Mouse (Mus musculus): ENCODE results near the gene Ppp4r3b. TPM values are rescaled to one million over a fixed set of nuclear protein-coding genes. Genes with fewer than 3 reads are reported as not detected.

Ppp4r3b gene
- total and polyA plus RNA-seq, 3 experiments = 58.9 to 145 (median 95.7) TPM

- Histone ChIP-seq H3K9ac (ENCODE audit: control insufficient read depth, low read depth, low read length, poor library complexity, severe bottlenecking) (no peak overlapping the region), H3K9me3 (replicated peaks; ENCODE audit: insufficient read depth, low read length) (no peaks in the 10 kb centered on the region), H3K79me2 (ENCODE audit: control insufficient read depth, insufficient read depth, low read length, poor library complexity) (no peaks in the 10 kb centered on the region), H3K4me1 (ENCODE audit: control insufficient read depth in 1 of 2, insufficient read depth in 2 of 2, low read length in 2 of 2) (no peaks in the 10 kb centered on the region), H3K27me3 (ENCODE audit: control insufficient read depth in 1 of 2, insufficient read depth in 2 of 2, low read length in 2 of 2) (no peaks in the 10 kb centered on the region; a peak in 1 of 4 replicates), H3K27ac (ENCODE audit: control insufficient read depth, low read depth, low read length) (no peak overlapping the region), H3K36me3 (ENCODE audit: control insufficient read depth in 1 of 2, insufficient read depth in 2 of 2, low read length in 2 of 2) (no peaks in the 10 kb centered on the region), H3K4me3 (ENCODE audit: control insufficient read depth in 1 of 2, insufficient read depth in 1 of 2, low read depth in 2 of 2, low read length in 2 of 2) (no peak overlapping the region)
- TF ChIP-seq USF1 (IDR thresholded peaks at IDR 0.05; ENCODE audit: low read depth, low read length) (no peak), USF2 (IDR thresholded peaks at IDR 0.05; ENCODE audit: borderline replicate concordance in 1 of 2, insufficient read depth in 1 of 2, low read depth in 1 of 2, low read length in 2 of 2) (no peak), CHD2 (IDR thresholded peaks at IDR 0.05; ENCODE audit: low read length) (no peak), RAD21 (IDR thresholded peaks at IDR 0.05; ENCODE audit: low read depth, low read length) (peak; percentile 93), MAX (IDR thresholded peaks at IDR 0.05; ENCODE audit: low read length) (no peak), ETS1 (IDR thresholded peaks at IDR 0.05; ENCODE audit: low read depth, low read length) (no peak), GABPA (IDR thresholded peaks at IDR 0.05; ENCODE audit: low read depth, low read length) (no peak), MYC (IDR thresholded peaks at IDR 0.05; ENCODE audit: low read depth, low read length) (no peak), MEF2A (IDR thresholded peaks at IDR 0.05; ENCODE audit: extremely low read depth, insufficient replicate concordance, low read depth, low read length, poor library complexity, severe bottlenecking) (no peak), SMC3 (IDR thresholded peaks at IDR 0.05; ENCODE audit: low read depth, low read length) (peak; percentile 92), SIN3A (IDR thresholded peaks at IDR 0.05; ENCODE audit: low read length) (no peak), POLR2AphosphoS2 (IDR thresholded peaks at IDR 0.05; ENCODE audit: low read length) (no peak), ELF1 (IDR thresholded peaks at IDR 0.05; ENCODE audit: low read depth, low read length) (0 out of 2 replicates have a peak, but pooled peaks have one; percentile 8), KAT2A (conservative IDR thresholded peaks at IDR 0.05; ENCODE audit: low read depth, low read length) (no peak), ZC3H11A (IDR thresholded peaks at IDR 0.05; ENCODE audit: low read depth, low read length) (peak; percentile 92), MYB (IDR thresholded peaks at IDR 0.05; ENCODE audit: low read depth, low read length) (no peak), UBTF (IDR thresholded peaks at IDR 0.05; ENCODE audit: borderline replicate concordance, insufficient read depth, low read depth, low read length) (no peak), TCF12 (IDR thresholded peaks at IDR 0.05; ENCODE audit: low read depth, low read length) (no peak), MAZ (IDR thresholded peaks at IDR 0.05; ENCODE audit: low read depth, low read length) (no peak), TBP (IDR thresholded peaks at IDR 0.05; ENCODE audit: low read depth, low read length) (no peak), ZKSCAN1 (IDR thresholded peaks at IDR 0.05; ENCODE audit: low read depth, low read length) (no peak), TAL1 (IDR thresholded peaks at IDR 0.05; ENCODE audit: low read length) (no peak), HCFC1 (IDR thresholded peaks at IDR 0.05; ENCODE audit: low read depth, low read length) (no peak), CTCF (IDR thresholded peaks at IDR 0.05 in 2 of 3, conservative IDR thresholded peaks at IDR 0.05 in 1 of 3; ENCODE audit: control insufficient read depth in 1 of 3, insufficient read depth in 1 of 3, low read depth in 2 of 3, low read length in 3 of 3, poor library complexity in 1 of 3, severe bottlenecking in 1 of 3) (peak; percentile 59 to 91 (median 74)), RCOR1 (IDR thresholded peaks at IDR 0.05; ENCODE audit: low read depth, low read length) (no peak), POLR2AphosphoS5 (IDR thresholded peaks at IDR 0.05; ENCODE audit: borderline replicate concordance, low read depth, low read length) (no peak), ZNF384 (IDR thresholded peaks at IDR 0.05; ENCODE audit: low read depth, low read length) (no peak), MXI1 (IDR thresholded peaks at IDR 0.05; ENCODE audit: low read depth, low read length) (no peak), GATA1 (IDR thresholded peaks at IDR 0.05; ENCODE audit: low read depth, low read length) (no peak), MAFK (IDR thresholded peaks at IDR 0.05; ENCODE audit: borderline replicate concordance, low read depth, low read length) (no peak)
- DNase-seq (ENCODE audit: low read depth, low spot score) = peak; percentile 65
These were observed 95.1 kb downstream of the Ppp4r3b start for GRCm38 (mm10) chr11:29267824-29268223.
